Mouse (Mus musculus) lung, postnatal 25 days (tissue): ENCODE measurements at regions not wholly inside any gene's neighbourhood (a gene's known extent, or its start where the extent isn't known, plus 50 kb on each side); places are given as distances from the start of the nearest gene placed in this dataset.

Experiments used
- DNase-seq: peaks from one replicate; pipeline ENCODE4 v3.0.0; 2022; ENCODE audit warnings: low spot score

- no peak for DNase-seq
Measured at GRCm38 (mm10) chr10:53852091-53852490, 101.2 kb upstream of the Fam184a start.

GRCm38 (mm10) chr10:53850568-53850967 is 99.6 kb upstream of the Fam184a start:
- no peak for DNase-seq

- no peak for DNase-seq
Measured at GRCm38 (mm10) chr10:53813244-53813620, 62.3 kb upstream of the Fam184a start.

GRCm38 (mm10) chr10:53812597-53813243 is 61.8 kb upstream of the Fam184a start:
- peak; percentile 45 for DNase-seq

GRCm38 (mm10) chr10:53811904-53812596 is 61.1 kb upstream of the Fam184a start:
- DNase-seq: no peak

GRCm38 (mm10) chr10:53806697-53807096 is 55.8 kb upstream of the Fam184a start:
- no peak for DNase-seq

GRCm38 (mm10) chr10:53801048-53801641 is 50.2 kb upstream of the Fam184a start:
- no peak for DNase-seq
